Mouse (Mus musculus) thymus, adult 2 months (tissue): ENCODE results near the gene Cldn11.

Experiments used
- CTCF ChIP-seq: fragments of 200-500 bp; IDR thresholded peaks from 2 replicates; pipeline ENCODE4 v1.5.1; 2012; ENCODE audit warnings: mild to moderate bottlenecking, control low read depth, low read length, moderate library complexity, borderline replicate concordance; ENCODE audit not compliant: control insufficient read depth, poor library complexity, insufficient read depth; ENCODE audit errors: extremely low read depth
- POLR2A ChIP-seq: fragments of 200-500 bp; IDR thresholded peaks from 2 replicates; pipeline ENCODE4 v1.6.1; 2012; ENCODE audit warnings: mild to moderate bottlenecking, low read length, control low read depth, moderate library complexity; ENCODE audit not compliant: control insufficient read depth, poor library complexity, insufficient read depth; ENCODE audit errors: extremely low read depth

GRCm38 (mm10) chr3:31166365-31166871 is 16.7 kb downstream of the Cldn11 start:
- TF ChIP-seq CTCF (no peak), POLR2A (no peak)
